Mouse (Mus musculus): ENCODE data around the gene Klhl21. TPM values are rescaled to one million over a fixed set of nuclear protein-coding genes. Genes with fewer than 3 reads are reported as not detected.

The Klhl21 gene
- total RNA-seq, 1 experiment from 2014 or later: 18.7 TPM

Other genes with a start within 250 kb of the Klhl21 start
- gene Camta1, start 146.9 kb upstream of the Klhl21 start, total RNA-seq (2021): 40.1 and 45.4 TPM in 2 replicates
- gene Dnajc11, start 75.1 kb upstream of the Klhl21 start, total RNA-seq (2021): 117 and 122 TPM in 2 replicates
- gene Thap3, start 19.8 kb upstream of the Klhl21 start, total RNA-seq (2021): 15.2 and 15.5 TPM in 2 replicates
- 15.6 and 16.0 TPM in 2 replicates for gene Phf13, start 12.5 kb upstream of the Klhl21 start, total RNA-seq (2021)
- 10.6 and 11.3 TPM in 2 replicates for gene Zbtb48, start 18.9 kb downstream of the Klhl21 start, total RNA-seq (2021)
- gene Tas1r1, start 29.8 kb downstream of the Klhl21 start, total RNA-seq (2021): not detected in 2 replicates
- 24.0 and 26.9 TPM in 2 replicates for gene Nol9, start 30.5 kb downstream of the Klhl21 start, total RNA-seq (2021)
- 16.9 and 21.5 TPM in 2 replicates for gene Plekhg5, start 63.7 kb downstream of the Klhl21 start, total RNA-seq (2021)
- 2.9 and 4.8 TPM in 2 replicates for gene Tnfrsf25, start 107.1 kb downstream of the Klhl21 start, total RNA-seq (2021)
- 0.71 and 0.96 TPM in 2 replicates for gene Espn, start 143.6 kb downstream of the Klhl21 start, total RNA-seq (2021)
- not detected in 2 replicates for gene Hes2, start 150.1 kb downstream of the Klhl21 start, total RNA-seq (2021)
- gene Acot7, start 169.3 kb downstream of the Klhl21 start, total RNA-seq (2021): 32.2 and 34.2 TPM in 2 replicates

Data from adrenal gland, postnatal 14 days (tissue).